Mouse (Mus musculus): ENCODE results near the gene Cdca5.
A peak's percentile ranks its signal among the peaks of the same experiment; 100 is the strongest.

The Cdca5 gene

GRCm38 (mm10) chr19:6061641-6062302, 23.0 kb upstream of the Cdca5 start:
- peak; percentile 61 for DNase-seq (ENCODE audit: low spot score)

- no peak for DNase-seq (ENCODE audit: low spot score)
These were observed 22.4 kb upstream of the Cdca5 start for GRCm38 (mm10) chr19:6062418-6062817.

- no peak for DNase-seq (ENCODE audit: low spot score)
These were observed 21.7 kb upstream of the Cdca5 start for GRCm38 (mm10) chr19:6063081-6063480.

- no peak for DNase-seq (ENCODE audit: low spot score)
These were observed 18.2 kb upstream of the Cdca5 start for GRCm38 (mm10) chr19:6066571-6066970.

- peak; percentile 78 for DNase-seq (ENCODE audit: low spot score)
These were observed 17.6 kb upstream of the Cdca5 start for GRCm38 (mm10) chr19:6067011-6067723.

GRCm38 (mm10) chr19:6067724-6068415, 16.9 kb upstream of the Cdca5 start, which contains the start of gene Tm7sf2:
Tm7sf2 (minus strand) TSS chr19:6068373.
- peak; percentile 74 for DNase-seq (ENCODE audit: low spot score)

- DNase-seq (ENCODE audit: low spot score): no peak
These were observed 15.8 kb upstream of the Cdca5 start for GRCm38 (mm10) chr19:6068951-6069350.

- no peak for DNase-seq (ENCODE audit: low spot score)
These were observed 14.9 kb upstream of the Cdca5 start for GRCm38 (mm10) chr19:6069851-6070250.

GRCm38 (mm10) chr19:6070571-6071250, 14.1 kb upstream of the Cdca5 start:
- DNase-seq (ENCODE audit: low spot score): no peak

GRCm38 (mm10) chr19:6071261-6071660, 13.5 kb upstream of the Cdca5 start:
- DNase-seq (ENCODE audit: low spot score): no peak

- no peak for DNase-seq (ENCODE audit: low spot score)
These were observed 10.9 kb upstream of the Cdca5 start for GRCm38 (mm10) chr19:6073889-6074288.

- peak; percentile 97 for DNase-seq (ENCODE audit: low spot score)
These were observed 8.0 kb upstream of the Cdca5 start, which contains the start of gene Vps51 for GRCm38 (mm10) chr19:6076564-6077393. Vps51 (minus strand) TSS chr19:6077231.

GRCm38 (mm10) chr19:6079983-6080480, 4.8 kb upstream of the Cdca5 start, which contains the start of gene Tmem262:
Tmem262 (plus strand) TSS chr19:6080033.
- DNase-seq (ENCODE audit: low spot score): no peak

- DNase-seq (ENCODE audit: low spot score): no peak
These were observed 2.6 kb upstream of the Cdca5 start, which contains the start of gene Gm28374 for GRCm38 (mm10) chr19:6082156-6082555. Gm28374 (minus strand) TSS chr19:6082256.

- peak; percentile 76 for DNase-seq (ENCODE audit: low spot score)
These were observed 665 bp downstream of the Cdca5 start for GRCm38 (mm10) chr19:6085417-6085879.

GRCm38 (mm10) chr19:6088841-6089240, 4.1 kb downstream of the Cdca5 start:
- DNase-seq (ENCODE audit: low spot score): no peak

GRCm38 (mm10) chr19:6094119-6094518, 9.3 kb downstream of the Cdca5 start, which contains the start of gene AC131692.1:
AC131692.1 (plus strand) TSS chr19:6094419.
- no peak for DNase-seq (ENCODE audit: low spot score)

- DNase-seq (ENCODE audit: low spot score): no peak
These were observed 13.1 kb downstream of the Cdca5 start for GRCm38 (mm10) chr19:6097847-6098246.

- no peak for DNase-seq (ENCODE audit: low spot score)
These were observed 16.4 kb downstream of the Cdca5 start for GRCm38 (mm10) chr19:6101186-6101585.

- no peak for DNase-seq (ENCODE audit: low spot score)
These were observed 17.5 kb downstream of the Cdca5 start for GRCm38 (mm10) chr19:6102169-6102853.

Measured in adipocyte (in vitro differentiated cells).